Mouse (Mus musculus) myocyte (in vitro differentiated cells): Measurements from ENCODE around the gene 6430548M08Rik. TPM values are rescaled to one million over a fixed set of nuclear protein-coding genes. Genes with fewer than 3 reads are reported as not detected.

Experiments
- H3K27me3 ChIP-seq: one replicate; pipeline ENCODE4 v1.6.1; 2011; ENCODE audit not compliant: control insufficient read depth, insufficient read depth, insufficient read length
- H3K36me3 ChIP-seq: one replicate; pipeline ENCODE4 v1.6.1; 2011; ENCODE audit not compliant: control insufficient read depth, insufficient read depth
- H3K4me2 ChIP-seq: one replicate; pipeline ENCODE4 v1.6.1; 2011; ENCODE audit warnings: low read depth, control low read depth
- H3K4me3 ChIP-seq: one replicate; pipeline ENCODE4 v1.5.1; 2011; ENCODE audit warnings: mild to moderate bottlenecking, control low read depth, moderate library complexity
- H3K79me2 ChIP-seq: one replicate; pipeline ENCODE4 v1.6.1; 2011; ENCODE audit not compliant: control insufficient read depth, insufficient read depth
- H3ac ChIP-seq: one replicate; pipeline ENCODE4 v1.6.1; 2011; ENCODE audit not compliant: control insufficient read depth, insufficient read length
- CEBPB ChIP-seq: IDR thresholded peaks from 2 replicates; pipeline ENCODE4 v1.6.1; 2011; ENCODE audit warnings: mild to moderate bottlenecking, moderate library complexity; ENCODE audit not compliant: poor library complexity, insufficient read depth, severe bottlenecking
- E2F4 ChIP-seq: IDR thresholded peaks from one replicate; pipeline ENCODE4 v1.6.1; 2011; ENCODE audit warnings: mild to moderate bottlenecking, control low read depth, moderate library complexity; ENCODE audit not compliant: insufficient read depth
- MAX ChIP-seq: IDR thresholded peaks from one replicate; pipeline ENCODE4 v1.6.1; 2011; ENCODE audit warnings: low read depth, mild to moderate bottlenecking, control low read depth
- MYOD1 ChIP-seq, 3 experiments: IDR thresholded peaks; one replicate each; pipeline ENCODE4 v1.6.1; 2011; ENCODE audit warnings: control low read depth in 2 of 3, low read depth in 2 of 3, mild to moderate bottlenecking in 2 of 3, moderate library complexity in 1 of 3; ENCODE audit not compliant: insufficient read length in 2 of 3, control insufficient read depth in 1 of 3
- MYOG ChIP-seq, 3 experiments: IDR thresholded peaks; one replicate each; pipeline ENCODE4 v1.6.1; 2011; ENCODE audit warnings: control low read depth in 2 of 3, low read depth in 2 of 3, mild to moderate bottlenecking in 2 of 3; ENCODE audit not compliant: insufficient read length in 2 of 3, control insufficient read depth in 1 of 3, insufficient read depth in 1 of 3
- POLR2A ChIP-seq: IDR thresholded peaks from one replicate; pipeline ENCODE4 v1.6.1; 2011; ENCODE audit warnings: low read depth, mild to moderate bottlenecking, control low read depth, moderate library complexity; ENCODE audit not compliant: insufficient read length
- POLR2AphosphoS2 ChIP-seq: IDR thresholded peaks from one replicate; pipeline ENCODE4 v1.6.1; 2011; ENCODE audit warnings: low read depth, control low read depth; ENCODE audit not compliant: insufficient read length
- REST ChIP-seq: IDR thresholded peaks from one replicate; pipeline ENCODE4 v1.6.1; 2011; ENCODE audit warnings: mild to moderate bottlenecking, control low read depth, moderate library complexity; ENCODE audit not compliant: insufficient read depth, insufficient read length
- SRF ChIP-seq: IDR thresholded peaks from one replicate; pipeline ENCODE4 v1.6.1; 2011; ENCODE audit warnings: low read depth; ENCODE audit not compliant: control insufficient read depth, insufficient read length
- TCF12 ChIP-seq: IDR thresholded peaks from one replicate; pipeline ENCODE4 v1.6.1; 2011; ENCODE audit warnings: mild to moderate bottlenecking, control low read depth; ENCODE audit not compliant: poor library complexity, insufficient read depth, severe bottlenecking
- TCF3 ChIP-seq: IDR thresholded peaks from one replicate; pipeline ENCODE4 v1.6.1; 2011; ENCODE audit warnings: low read depth, control low read depth; ENCODE audit not compliant: insufficient read length
- USF1 ChIP-seq: IDR thresholded peaks from one replicate; pipeline ENCODE4 v1.6.1; 2011; ENCODE audit warnings: low read depth, mild to moderate bottlenecking, control low read depth, moderate library complexity
- polyA plus RNA-seq: library from polyadenylated mRNA; unstranded; fragments of >200 nt; fragmentation: generic; extraction: Trizol; gene quantifications from one replicate; pipeline ENCODE4 v1.2.1, GENCODE M21; 2012; ENCODE audit warnings: missing spikeins

6430548M08Rik gene
- polyA plus RNA-seq, 1 experiment, result 9.4 TPM

GRCm38 (mm10) chr8:120079361-120079760 is 34.6 kb upstream of the 6430548M08Rik start:
- Histone ChIP-seq H3K4me2 (no peak overlapping the region), H3ac (no peak overlapping the region), H3K27me3 (no peaks in the 10 kb centered on the region), H3K4me3 (no peak overlapping the region), H3K79me2 (no peaks in the 10 kb centered on the region), H3K36me3 (peaks cover 4% of the 10 kb centered on the region)
- TF ChIP-seq POLR2A (no peak), E2F4 (no peak), MYOD1 (IDR thresholded peaks at IDR 0.05; ENCODE audit: control insufficient read depth in 1 of 3, insufficient read length in 2 of 3, low read depth in 2 of 3) (no peak), USF1 (no peak), REST (no peak), TCF3 (no peak), MYOG (IDR thresholded peaks at IDR 0.05; ENCODE audit: control insufficient read depth in 1 of 3, insufficient read depth in 1 of 3, insufficient read length in 2 of 3, low read depth in 2 of 3) (no peak), MAX (no peak), SRF (no peak), POLR2AphosphoS2 (no peak), CEBPB (no peak), TCF12 (no peak)

GRCm38 (mm10) chr8:120083261-120083660 is 30.7 kb upstream of the 6430548M08Rik start:
- no peaks in the 10 kb centered on the region for H3K27me3 ChIP-seq

GRCm38 (mm10) chr8:120084783-120085182 is 29.2 kb upstream of the 6430548M08Rik start:
- Histone ChIP-seq H3K4me3 (no peak overlapping the region), H3ac (no peak overlapping the region), H3K4me2 (no peak overlapping the region), H3K79me2 (no peaks in the 10 kb centered on the region), H3K27me3 (no peaks in the 10 kb centered on the region), H3K36me3 (peaks cover 10% of the 10 kb centered on the region)
- TF ChIP-seq TCF12 (no peak), CEBPB (no peak), E2F4 (no peak), MYOD1 (IDR thresholded peaks at IDR 0.05; ENCODE audit: control insufficient read depth in 1 of 3, insufficient read length in 2 of 3, low read depth in 2 of 3) (no peak)

More at GRCm38 (mm10) chr8:120083261-120083660, 30.7 kb upstream of the 6430548M08Rik start:
- H3K36me3 ChIP-seq, result peaks cover 10% of the 10 kb centered on the region
- no peaks in the 10 kb centered on the region for H3K79me2 ChIP-seq
- no peak overlapping the region for H3ac ChIP-seq
- TF ChIP-seq TCF12, result no peak
- TF ChIP-seq USF1, result no peak
- TF ChIP-seq E2F4, result no peak
- no peak for TF ChIP-seq REST
- TF ChIP-seq MAX, result no peak
- no peak for TF ChIP-seq MYOD1 (IDR thresholded peaks at IDR 0.05; ENCODE audit: control insufficient read depth in 1 of 3, insufficient read length in 2 of 3, low read depth in 2 of 3)
- TF ChIP-seq POLR2AphosphoS2, result no peak
- TF ChIP-seq TCF3, result no peak
- TF ChIP-seq MYOG (IDR thresholded peaks at IDR 0.05; ENCODE audit: control insufficient read depth in 1 of 3, insufficient read depth in 1 of 3, insufficient read length in 2 of 3, low read depth in 2 of 3), result no peak
- TF ChIP-seq CEBPB, result no peak
- TF ChIP-seq SRF, result no peak
- no peak for TF ChIP-seq POLR2A
- no peak overlapping the region for H3K4me2 ChIP-seq
- no peak overlapping the region for H3K4me3 ChIP-seq

- Histone ChIP-seq H3ac (no peak overlapping the region), H3K4me2 (no peak overlapping the region), H3K36me3 (peaks cover 10% of the 10 kb centered on the region), H3K79me2 (peaks cover 7% of the 10 kb centered on the region), H3K27me3 (no peaks in the 10 kb centered on the region), H3K4me3 (no peak overlapping the region)
- TF ChIP-seq E2F4 (no peak), USF1 (no peak), POLR2A (no peak), MAX (no peak), SRF (no peak), REST (no peak), TCF12 (no peak), CEBPB (no peak), MYOD1 (IDR thresholded peaks at IDR 0.05; ENCODE audit: control insufficient read depth in 1 of 3, insufficient read length in 2 of 3, low read depth in 2 of 3) (no peak), TCF3 (no peak), POLR2AphosphoS2 (no peak), MYOG (IDR thresholded peaks at IDR 0.05; ENCODE audit: control insufficient read depth in 1 of 3, insufficient read depth in 1 of 3, insufficient read length in 2 of 3, low read depth in 2 of 3) (no peak)
Measured at GRCm38 (mm10) chr8:120089511-120089910, 24.4 kb upstream of the 6430548M08Rik start.

- H3K27me3 ChIP-seq, result no peaks in the 10 kb centered on the region
- no peak overlapping the region for H3K4me2 ChIP-seq
- peaks cover 3% of the 10 kb centered on the region for H3K36me3 ChIP-seq
- TF ChIP-seq POLR2AphosphoS2 (no peak), USF1 (no peak), CEBPB (no peak), MYOD1 (IDR thresholded peaks at IDR 0.05; ENCODE audit: control insufficient read depth in 1 of 3, insufficient read length in 2 of 3, low read depth in 2 of 3) (no peak), MYOG (IDR thresholded peaks at IDR 0.05; ENCODE audit: control insufficient read depth in 1 of 3, insufficient read depth in 1 of 3, insufficient read length in 2 of 3, low read depth in 2 of 3) (no peak), SRF (no peak), TCF3 (no peak), POLR2A (no peak), TCF12 (no peak)
- peaks cover 13% of the 10 kb centered on the region for H3K79me2 ChIP-seq
- H3ac ChIP-seq, result no peak overlapping the region
- H3K4me3 ChIP-seq, result no peak overlapping the region
Measured at GRCm38 (mm10) chr8:120091032-120091431, 22.9 kb upstream of the 6430548M08Rik start.
